Mouse (Mus musculus): ENCODE measurements at regions not wholly inside any gene's neighbourhood (a gene's known extent, or its start where the extent isn't known, plus 50 kb on each side); places are given as distances from the start of the nearest gene placed in this dataset.

GRCm38 (mm10) chr8:79449453-79449852, 50.1 kb upstream of the Smad1 start:
- 91% methylated on average over 3 of the region's 3 CpGs for WGBS
- no peak overlapping the region for H3K27ac ChIP-seq (replicated peaks)
- no peaks in the 10 kb centered on the region for H3K4me1 ChIP-seq
- no peaks in the 10 kb centered on the region for H3K36me3 ChIP-seq
- H3K9me3 ChIP-seq (replicated peaks) = no peaks in the 10 kb centered on the region
- no peak for DNase-seq (ENCODE audit: low spot score)
- H3K4me3 ChIP-seq = no peak overlapping the region
- no peaks in the 10 kb centered on the region for H3K27me3 ChIP-seq (ENCODE audit: low read depth, poor library complexity, severe bottlenecking)
